9 mouse cellular contexts compared by ENCODE assay signal in the genomic region with DNA sequence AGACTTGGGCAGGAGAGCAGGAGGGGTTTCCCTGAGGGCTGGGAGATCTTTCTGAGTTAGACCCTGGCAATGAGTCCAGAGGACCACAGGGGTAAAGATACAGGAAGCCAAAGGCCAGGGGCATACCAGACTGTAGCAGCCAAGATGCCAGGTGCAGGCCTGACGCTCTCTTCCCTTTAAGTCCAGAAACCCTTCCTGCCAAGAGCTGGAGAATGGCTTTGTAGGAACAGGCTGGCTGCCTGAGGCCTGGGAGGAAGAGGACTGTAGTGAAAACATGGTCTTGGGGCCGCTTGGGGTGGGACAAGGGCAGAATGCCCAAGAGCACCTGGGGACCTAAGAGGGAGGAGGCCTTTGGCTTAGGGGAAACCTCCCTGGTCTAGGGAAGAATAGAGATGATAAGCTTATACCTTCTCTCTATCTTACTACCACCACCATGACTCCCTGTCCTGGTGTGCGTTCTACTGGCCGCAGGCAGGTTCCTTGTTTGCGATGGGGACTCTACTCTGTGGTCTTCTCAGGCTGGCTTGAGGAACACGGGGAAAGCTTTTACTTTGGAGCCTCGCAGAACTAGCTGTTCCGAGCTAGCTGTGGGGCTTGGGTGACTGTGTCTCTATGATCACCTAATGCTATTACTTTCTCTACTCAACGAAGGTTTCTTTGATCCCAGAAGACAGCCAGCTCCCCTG. TPM values are rescaled to one million over a fixed set of nuclear protein-coding genes. Genes with fewer than 3 reads are reported as not detected.
DNase-seq lines count a peak whose midpoint lies in the region; ATAC-seq lines count a peak whose summit lies in the region.
"Had no signal": no experiment of that assay in that cellular context is flagged by ENCODE, and none has a peak within 500 bp of the region (broad histone marks: within the 10 kb centered on the region; RNA-seq: fewer than 3 reads in every experiment).

No protein-coding gene starts in this region.

- WGBS in heart, embryonic 15.5 days = 83% methylated on average over 9 of the region's 9 CpGs
- WGBS in neural tube, embryonic 13.5 days = 90% methylated on average over 9 of the region's 9 CpGs
- WGBS in embryonic facial prominence, embryonic 15.5 days = 74% methylated on average over 9 of the region's 9 CpGs
- 83% methylated on average over 9 of the region's 9 CpGs for WGBS in stomach, embryonic 15.5 days

- H3K4me3 ChIP-seq in heart, embryonic 15.5 days = no peak overlapping the region
- no peak overlapping the region for H3K4me3 ChIP-seq in neural tube, embryonic 13.5 days
- H3K4me3 ChIP-seq in embryonic facial prominence, embryonic 15.5 days (replicated peaks) = no peak overlapping the region
- H3K4me3 ChIP-seq in stomach, embryonic 15.5 days (replicated peaks) = no peak overlapping the region

- no peaks in the 10 kb centered on the region for H3K36me3 ChIP-seq in heart, embryonic 15.5 days
- H3K36me3 ChIP-seq in neural tube, embryonic 13.5 days = no peaks in the 10 kb centered on the region
- H3K36me3 ChIP-seq in embryonic facial prominence, embryonic 15.5 days = no peaks in the 10 kb centered on the region
- H3K36me3 ChIP-seq in stomach, embryonic 15.5 days = no peaks in the 10 kb centered on the region

- H3K9me3 ChIP-seq in heart, embryonic 15.5 days (replicated peaks) = no peaks in the 10 kb centered on the region; the same call in 1 of the 2 replicates
- H3K9me3 ChIP-seq in neural tube, embryonic 13.5 days = no peaks in the 10 kb centered on the region
- H3K9me3 ChIP-seq in embryonic facial prominence, embryonic 15.5 days (replicated peaks) = no peaks in the 10 kb centered on the region
- no peaks in the 10 kb centered on the region for H3K9me3 ChIP-seq in stomach, embryonic 15.5 days

- no peak for DNase-seq in heart, postnatal 4 days
- DNase-seq in neural tube, embryonic 10.5 days (ENCODE audit: extremely low spot score, low spot score) = no peak
- no peak for DNase-seq in embryo, embryonic 9.5 days (ENCODE audit: extremely low spot score)
- DNase-seq in retina, postnatal 1 day = no peak
- DNase-seq: liver, postnatal 0 days had no signal

- H3K27ac ChIP-seq in heart, embryonic 15.5 days = peak overlapping the region; percentile 12
- H3K27ac ChIP-seq in neural tube, embryonic 13.5 days (replicated peaks) = peak overlapping the region; percentile 68
- H3K27ac ChIP-seq in embryonic facial prominence, embryonic 15.5 days (replicated peaks) = 0 out of 2 replicates have a peak overlapping the region, but pooled peaks have one; percentile 22
- peak overlapping the region; percentile 11; the same call in 1 of the 2 replicates for H3K27ac ChIP-seq in stomach, embryonic 15.5 days

- H3K9ac ChIP-seq in heart, embryonic 15.5 days = no peak overlapping the region
- no peak overlapping the region for H3K9ac ChIP-seq in neural tube, embryonic 13.5 days
- no peak overlapping the region for H3K9ac ChIP-seq in embryonic facial prominence, embryonic 15.5 days
- H3K9ac ChIP-seq in stomach, embryonic 15.5 days = no peak overlapping the region
- H3K9ac ChIP-seq: liver, postnatal 0 days had no signal

- H3K27me3 ChIP-seq in heart, embryonic 15.5 days = peaks cover 36% of the 10 kb centered on the region
- no peaks in the 10 kb centered on the region for H3K27me3 ChIP-seq in neural tube, embryonic 13.5 days
- no peaks in the 10 kb centered on the region for H3K27me3 ChIP-seq in embryonic facial prominence, embryonic 15.5 days
- H3K27me3 ChIP-seq in stomach, embryonic 15.5 days (replicated peaks) = no peaks in the 10 kb centered on the region

- peaks cover 37% of the 10 kb centered on the region for H3K4me1 ChIP-seq in heart, embryonic 15.5 days (replicated peaks)
- H3K4me1 ChIP-seq in neural tube, embryonic 13.5 days (replicated peaks) = peaks cover 48% of the 10 kb centered on the region
- H3K4me1 ChIP-seq in embryonic facial prominence, embryonic 15.5 days = peaks cover 56% of the 10 kb centered on the region
- peaks cover 17% of the 10 kb centered on the region for H3K4me1 ChIP-seq in stomach, embryonic 15.5 days

- ATAC-seq in heart, embryonic 15.5 days (replicated peaks; ENCODE audit: insufficient number of reproducible peaks, insufficient read depth, low FRiP score, low read depth) = no peak
- no peak for ATAC-seq in neural tube, embryonic 13.5 days (ENCODE audit: low read depth)
- no peak for ATAC-seq in embryonic facial prominence, embryonic 15.5 days (ENCODE audit: insufficient number of reproducible peaks, low FRiP score, low TSS enrichment, low read depth)
- ATAC-seq in stomach, embryonic 15.5 days (ENCODE audit: insufficient read depth, low FRiP score, low read depth) = no peak
- ATAC-seq: liver, postnatal 0 days had no signal

- H3K4me2 ChIP-seq in heart, embryonic 15.5 days = no peak overlapping the region
- no peak overlapping the region for H3K4me2 ChIP-seq in neural tube, embryonic 13.5 days
- no peak overlapping the region for H3K4me2 ChIP-seq in embryonic facial prominence, embryonic 15.5 days (replicated peaks)
- no peak overlapping the region for H3K4me2 ChIP-seq in stomach, embryonic 15.5 days

RNA-seq across cellular contexts. Expression of a gene that starts 46.4 kb away (rescaled TPM):
- polyA plus RNA-seq in heart, embryonic 15.5 days (2015; fragmentation: Nextera tagmentation; extraction: Ambion mirVana) = 56.9 and 72.2 TPM in 2 replicates
- total RNA-seq in heart, postnatal 4 days (2021) = 10 to 100 TPM; 64.1 to 69.4 TPM
- 71.4 and 79.0 TPM in 2 replicates for polyA plus RNA-seq in neural tube, embryonic 13.5 days (2015; fragmentation: Nextera tagmentation; extraction: Ambion mirVana)
- polyA plus RNA-seq in embryonic facial prominence, embryonic 15.5 days (2015; fragmentation: Nextera tagmentation; extraction: Ambion mirVana) = 65.0 TPM in 2 replicates
- 46.8 and 48.0 TPM in 2 replicates for polyA plus RNA-seq in stomach, embryonic 15.5 days (2015; fragmentation: Nextera tagmentation; extraction: Ambion mirVana)

Comparison
In these comparisons a context has a peak if more than half of its experiments do, and no peak if none do; other contexts are left out.
1. H3K27ac ChIP-seq: peak in every context shown above with its lines; median percentile 68 in neural tube, embryonic 13.5 days; 22 in embryonic facial prominence, embryonic 15.5 days; 12 in heart, embryonic 15.5 days; 11 in stomach, embryonic 15.5 days.